Mouse (Mus musculus): Measurements from ENCODE around the gene Ankrd2.
"Not testable (repeated sequence)": the region's sequence is repeated elsewhere in the genome, so short reads cannot be mapped to it uniquely, and the experiment has no call there.

Gene Ankrd2

DNA sequence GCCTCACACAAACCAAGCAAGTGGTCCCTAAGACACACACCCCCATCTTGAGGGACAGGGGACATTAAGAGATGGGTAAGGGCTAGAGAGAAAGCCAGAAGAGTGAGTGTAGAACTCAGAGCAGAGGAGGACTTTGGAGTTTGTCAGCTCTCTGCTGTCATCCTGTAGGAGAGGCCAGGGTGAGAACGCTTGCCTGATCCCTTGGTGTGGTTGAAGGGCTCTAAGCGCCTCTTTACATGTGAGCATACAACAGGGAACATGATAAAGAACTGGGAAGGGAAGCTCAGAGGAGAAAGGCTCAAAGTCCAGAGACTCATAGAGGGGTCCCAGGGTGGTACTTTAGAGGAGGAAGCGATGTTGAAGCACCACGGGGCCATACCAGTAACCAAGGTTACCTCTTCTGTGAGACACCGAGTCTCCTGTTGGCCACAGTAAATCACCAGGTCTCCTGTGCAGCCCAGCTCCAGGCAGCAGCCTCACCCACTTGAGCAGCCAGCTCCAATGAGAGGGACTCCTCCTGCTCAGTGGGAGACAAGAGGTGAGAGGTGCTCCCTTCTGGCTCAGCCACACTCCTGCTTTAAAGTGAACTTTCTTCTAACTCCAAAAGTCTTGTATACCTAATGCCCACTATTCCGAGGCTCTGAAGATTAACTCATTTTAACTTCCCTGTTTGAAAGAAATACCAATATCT lies 21.1 kb downstream of the Ankrd2 start:
- DNase-seq: no peak

DNA sequence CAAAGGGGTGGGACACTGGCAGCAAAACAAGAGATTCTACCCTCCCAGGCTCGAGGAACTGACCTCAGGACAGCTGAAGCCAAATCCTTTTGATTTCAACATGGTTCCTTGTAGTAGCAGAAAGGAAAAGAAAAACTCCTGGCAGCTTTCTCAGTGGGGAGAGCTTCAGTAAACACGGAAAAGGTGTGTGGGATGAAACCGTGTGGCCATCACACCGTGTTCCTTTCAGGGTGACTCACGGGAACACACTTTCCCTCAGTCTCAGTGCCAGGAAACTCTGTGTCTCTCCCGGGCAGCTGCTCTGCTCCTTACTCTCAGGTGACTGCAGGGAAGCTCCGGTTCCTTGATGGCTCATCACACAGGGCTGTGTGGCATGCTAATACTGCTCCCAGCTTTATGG lies 22.6 kb downstream of the Ankrd2 start:
- no peak for DNase-seq

DNA sequence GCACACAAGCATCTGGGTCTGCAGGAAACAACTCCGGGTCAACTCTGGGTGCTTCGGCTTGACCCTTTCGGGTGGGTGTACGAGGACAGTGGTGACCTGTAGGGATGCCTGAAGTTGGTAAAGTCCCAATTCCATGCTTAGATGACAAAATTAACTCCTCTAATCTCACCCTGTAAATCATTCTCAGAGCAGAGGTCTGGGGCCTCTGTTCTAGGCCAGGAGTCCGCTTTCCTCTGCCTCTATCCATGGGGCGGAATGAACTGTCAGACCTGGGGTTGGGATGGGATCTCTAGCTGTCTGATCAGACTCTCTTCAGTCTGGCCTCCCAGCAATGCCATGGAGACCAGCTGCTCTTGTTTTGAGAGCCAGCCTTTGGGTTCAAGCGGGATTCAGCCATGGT lies 25.6 kb downstream of the Ankrd2 start:
- no peak for DNase-seq

DNA sequence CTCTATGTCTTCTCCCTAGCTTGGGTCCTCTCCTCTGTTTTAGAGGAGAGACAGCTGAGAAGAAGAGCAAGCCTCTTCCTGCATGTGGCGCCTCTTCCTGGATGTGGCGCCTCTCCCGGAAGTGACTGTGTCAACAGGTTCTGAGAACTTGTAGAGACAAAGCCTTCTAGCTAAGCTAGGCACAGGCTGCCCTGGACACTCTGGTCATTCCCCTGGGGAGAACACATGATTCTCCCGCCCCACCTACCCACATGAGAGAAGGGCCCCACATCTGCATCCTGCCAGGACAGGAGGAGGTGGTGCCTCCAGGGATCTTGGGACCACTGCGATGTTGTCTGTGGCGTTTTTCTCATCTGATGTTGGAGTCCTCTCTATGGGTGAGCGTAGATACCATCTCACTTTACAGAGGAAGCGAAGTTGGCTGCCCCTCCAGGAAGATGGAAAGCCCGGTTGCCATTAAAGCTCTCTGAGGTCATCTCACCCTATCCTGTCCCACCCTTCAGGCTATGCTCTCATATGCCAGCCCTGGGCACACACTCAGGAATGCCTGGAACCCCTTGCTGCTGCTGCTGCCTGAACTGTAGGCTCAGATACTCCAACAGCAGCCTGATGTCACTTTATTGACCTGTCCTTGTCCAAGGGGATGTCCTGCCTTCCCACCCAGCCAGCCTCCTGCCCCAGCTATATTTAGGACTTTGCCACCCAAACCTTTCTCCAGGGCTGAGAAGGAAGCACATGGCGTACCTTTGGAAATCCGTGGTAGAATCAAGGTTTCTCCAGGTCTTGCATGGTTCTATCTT lies 32.8 kb downstream of the Ankrd2 start:
- peak; percentile 23 for DNase-seq

DNA sequence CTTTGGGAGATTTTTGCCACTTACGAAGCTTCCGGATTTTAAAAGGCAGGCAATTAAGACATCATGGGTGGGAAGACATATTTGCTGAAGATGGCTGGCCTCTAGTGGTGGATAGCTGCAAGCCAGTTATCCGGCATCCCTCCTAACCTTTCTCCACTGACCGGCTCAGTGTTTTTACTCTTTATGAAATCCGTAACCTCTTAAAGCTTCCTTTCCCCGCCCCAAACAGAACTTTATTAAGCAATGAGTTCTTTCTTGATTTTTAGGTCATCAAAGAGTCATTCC lies 33.4 kb downstream of the Ankrd2 start:
- DNase-seq: no peak

DNA sequence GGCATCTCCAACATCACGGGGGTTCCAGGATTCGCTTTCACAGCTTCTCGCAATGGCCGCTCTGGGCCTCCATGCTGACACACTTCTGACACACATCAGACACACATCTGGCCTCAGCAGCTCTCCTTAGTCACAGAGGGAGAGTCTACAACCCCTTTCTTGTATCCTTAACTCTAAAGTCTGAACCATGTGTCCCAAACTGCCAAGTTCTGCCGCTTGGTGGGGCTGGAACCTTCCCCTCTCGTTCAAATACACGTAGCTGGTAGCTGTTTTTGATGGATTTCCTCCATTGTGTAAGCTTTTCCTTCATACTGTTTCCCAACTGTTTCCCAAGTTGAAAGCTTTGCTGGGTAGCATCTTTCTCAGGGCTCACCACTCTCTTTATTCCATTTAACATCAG lies 35.4 kb downstream of the Ankrd2 start:
- no peak for DNase-seq

DNA sequence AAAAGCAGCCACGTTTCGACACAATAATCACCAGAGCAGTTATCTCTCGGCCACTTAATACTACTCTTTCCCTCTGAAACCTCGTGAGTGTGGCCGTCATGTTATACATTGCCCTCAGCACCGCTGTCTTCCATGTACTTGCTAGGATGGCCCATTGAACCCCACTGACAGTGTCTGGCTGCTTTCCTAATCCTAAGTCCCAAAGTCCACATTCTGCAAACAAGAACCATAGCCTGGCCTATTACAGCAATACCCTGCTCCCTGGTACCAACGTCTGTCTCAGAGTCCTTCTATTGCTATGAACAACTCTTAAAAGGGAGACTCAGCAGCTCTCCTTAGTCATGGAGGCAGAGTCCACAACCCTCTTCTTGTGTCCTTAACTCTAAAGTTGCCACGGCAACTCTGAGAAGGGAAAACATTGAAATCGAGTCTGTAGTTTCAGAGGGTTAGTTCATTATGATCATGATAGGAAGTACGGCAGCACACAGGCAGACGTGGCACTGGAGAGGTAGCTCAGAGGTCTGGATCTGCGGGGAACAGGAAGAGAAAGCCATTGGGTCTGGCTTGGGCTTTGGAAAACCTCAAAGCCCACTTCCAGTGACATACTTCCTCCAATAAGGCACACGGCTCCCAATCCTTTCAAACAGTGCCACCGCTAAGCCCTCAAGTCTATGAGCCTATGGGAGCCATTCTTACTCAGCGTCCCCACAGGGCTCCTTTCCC lies 36.2 kb downstream of the Ankrd2 start:
- DNase-seq: no peak

DNA sequence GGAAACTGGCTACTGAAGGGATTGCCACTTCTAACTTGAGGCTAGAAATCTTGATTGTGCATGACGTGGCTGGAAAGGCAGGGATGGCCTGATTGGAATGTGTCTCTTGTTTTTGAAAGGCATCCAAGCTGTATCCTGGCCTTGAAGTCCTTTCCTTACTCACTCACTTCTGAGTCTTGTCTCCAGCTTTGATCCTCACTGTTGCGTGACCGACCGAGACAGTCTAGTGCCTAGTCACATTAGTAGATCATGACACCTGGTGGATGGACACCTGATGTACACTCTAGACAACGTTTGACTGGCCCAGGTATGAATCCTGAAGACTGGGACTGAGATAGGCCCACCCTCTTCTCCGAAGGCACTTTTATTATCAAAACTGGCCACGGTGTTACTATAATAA lies 37.0 kb downstream of the Ankrd2 start:
- no peak for DNase-seq

DNA sequence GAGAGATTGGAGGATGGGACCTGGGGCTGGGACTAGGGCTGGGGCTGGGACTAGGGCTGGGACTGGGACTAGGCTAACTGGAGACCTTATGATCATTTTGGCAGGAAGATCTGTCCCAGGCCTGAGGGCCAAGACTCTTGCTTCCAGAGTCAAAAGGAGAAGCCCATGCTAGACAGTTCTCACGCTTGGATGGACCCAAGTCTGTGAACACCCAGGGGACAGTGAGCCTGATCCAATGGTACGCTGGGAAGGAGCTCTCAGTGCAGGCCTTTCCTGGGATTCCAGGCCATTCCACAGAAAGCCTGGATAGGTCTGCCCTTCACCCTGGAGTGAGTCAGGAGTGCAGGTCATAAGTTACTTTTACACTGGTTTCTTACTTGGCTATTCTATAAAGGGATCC lies 39.3 kb downstream of the Ankrd2 start:
- DNase-seq: no peak

DNA sequence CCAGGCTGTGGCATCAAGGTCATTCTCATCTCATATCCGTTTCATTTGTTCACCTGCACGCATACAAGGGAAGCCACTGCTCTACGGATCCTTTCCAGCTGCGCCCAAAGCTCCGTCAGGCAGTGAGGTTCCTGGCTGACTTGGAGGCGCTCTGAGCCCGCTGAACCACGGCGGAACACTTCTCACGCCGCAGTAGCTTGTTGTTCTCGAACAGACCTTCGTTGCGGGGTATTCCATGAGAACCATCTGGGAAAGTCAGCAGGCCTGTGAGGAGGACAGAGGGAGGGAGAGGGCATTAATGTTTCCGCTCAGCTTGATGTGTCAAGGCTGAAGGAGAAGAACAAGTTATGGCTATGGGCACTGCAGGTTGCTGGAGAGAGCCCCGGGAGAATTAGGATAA lies 40.2 kb downstream of the Ankrd2 start:
- no peak for DNase-seq

DNA sequence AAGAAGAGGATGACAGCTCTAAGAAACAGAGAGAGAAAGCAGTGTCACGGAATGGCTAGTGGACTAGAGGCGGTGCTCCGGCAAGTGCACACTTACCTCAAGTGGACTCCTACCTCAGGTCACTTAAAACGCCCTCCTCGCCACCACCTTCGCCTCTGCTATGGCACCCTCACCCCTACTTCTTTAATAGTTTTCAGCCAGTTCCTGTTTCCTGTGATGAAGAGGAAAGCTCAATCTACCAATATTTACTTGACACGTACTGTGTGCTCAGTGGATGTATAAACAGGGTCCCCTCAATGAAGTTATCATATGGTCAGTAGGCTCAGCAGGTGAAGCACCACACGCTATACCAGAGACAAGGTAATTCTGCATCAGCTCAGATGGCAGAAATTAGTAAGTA lies 42.8 kb downstream of the Ankrd2 start:
- no peak for DNase-seq

DNA sequence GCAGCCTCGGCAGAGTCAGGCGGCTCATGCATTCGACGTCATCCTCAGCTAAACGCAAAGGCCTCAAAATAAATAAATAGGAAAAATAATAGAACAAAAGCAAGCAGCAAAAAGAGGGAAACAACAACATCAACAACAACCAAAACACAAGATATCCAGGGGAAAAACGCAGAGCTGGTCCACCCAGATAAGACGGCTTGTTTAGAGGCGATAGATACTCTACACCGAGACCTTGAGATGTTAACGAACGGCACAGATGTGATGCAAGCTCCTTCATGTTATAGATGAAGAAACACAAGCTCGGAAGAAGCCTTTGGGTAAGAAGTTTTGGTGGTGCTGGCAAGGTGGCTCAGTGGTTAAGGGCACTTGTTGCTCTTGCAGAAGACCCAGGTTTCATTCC lies 43.2 kb downstream of the Ankrd2 start:
- DNase-seq: no peak

DNA sequence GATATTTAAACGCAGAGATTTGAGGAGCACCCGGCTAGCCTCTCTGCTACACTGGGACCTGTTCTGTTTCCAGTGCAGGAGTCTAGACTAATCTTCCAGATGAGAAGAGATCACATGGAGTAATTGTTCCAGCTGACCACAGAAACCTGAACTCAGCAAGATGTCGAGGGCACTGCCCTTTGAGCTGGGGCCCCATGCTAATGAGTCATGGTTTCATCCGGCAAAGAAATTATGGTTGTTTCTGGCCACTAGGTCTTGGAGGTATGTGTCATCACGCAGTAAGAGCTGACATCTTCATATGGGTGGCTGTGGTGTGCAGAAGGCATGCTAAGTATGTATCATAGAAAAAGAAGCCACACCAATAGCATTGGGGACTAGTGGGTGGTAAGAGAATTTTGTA lies 44.1 kb downstream of the Ankrd2 start:
- DNase-seq: no peak

DNA sequence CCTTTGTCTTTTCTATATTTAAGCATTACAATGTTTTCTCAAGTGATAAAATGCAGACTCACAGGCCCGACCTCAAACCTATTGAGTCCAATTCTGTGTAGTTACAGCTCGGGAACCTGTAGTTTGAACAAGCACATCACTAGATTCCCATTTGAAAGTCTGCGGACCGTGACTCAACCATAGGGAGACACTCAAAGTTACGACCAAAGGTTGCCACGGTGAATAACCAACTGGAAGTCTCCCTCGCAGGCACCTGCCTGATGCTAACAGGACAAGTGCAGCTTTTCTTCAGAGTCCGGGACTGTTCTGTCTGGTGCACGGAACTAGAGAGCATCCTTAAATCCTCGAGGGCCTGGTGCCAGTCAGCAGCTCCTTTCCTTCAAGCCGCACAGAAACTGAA lies 44.7 kb downstream of the Ankrd2 start:
- no peak for DNase-seq

DNA sequence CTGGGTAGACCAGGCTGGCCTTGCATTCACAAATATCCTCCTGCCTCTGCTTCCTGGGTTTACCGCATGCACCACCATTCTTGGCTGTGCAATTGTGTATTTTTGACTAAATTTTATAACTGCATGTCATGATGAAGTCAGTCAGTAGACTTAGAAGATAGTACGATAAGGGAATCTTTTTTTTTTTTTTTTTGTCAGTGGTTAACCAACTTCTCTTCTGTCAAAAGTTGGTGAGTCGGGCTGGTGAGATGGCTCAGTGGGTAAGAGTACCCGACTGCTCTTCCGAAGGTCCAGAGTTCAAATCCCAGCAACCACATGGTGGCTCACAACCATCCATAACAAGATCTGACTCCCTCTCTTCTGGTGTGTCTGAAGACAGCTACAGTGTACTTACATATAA lies 45.8 kb downstream of the Ankrd2 start:
- DNase-seq: not testable (repeated sequence)

DNA sequence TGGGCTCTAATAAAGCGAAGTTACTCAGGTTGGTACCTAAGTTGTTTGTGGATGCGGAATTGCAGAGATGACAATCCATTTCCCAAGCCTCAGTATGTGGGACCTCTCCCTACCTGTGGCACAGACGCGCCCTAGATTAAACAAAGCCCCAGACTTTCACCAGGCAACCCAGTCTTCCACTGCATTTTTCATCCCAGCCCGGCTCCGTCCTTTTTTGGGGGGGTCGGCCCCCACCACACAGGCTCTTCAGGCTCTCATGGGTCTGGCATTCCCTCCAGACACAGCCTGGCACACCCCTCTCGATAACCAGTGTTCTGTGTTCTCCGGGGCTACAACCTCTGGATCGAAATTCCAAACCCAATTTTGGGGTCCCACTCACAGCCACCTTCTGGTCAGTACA lies 49.9 kb downstream of the Ankrd2 start:
- DNase-seq: no peak

DNA sequence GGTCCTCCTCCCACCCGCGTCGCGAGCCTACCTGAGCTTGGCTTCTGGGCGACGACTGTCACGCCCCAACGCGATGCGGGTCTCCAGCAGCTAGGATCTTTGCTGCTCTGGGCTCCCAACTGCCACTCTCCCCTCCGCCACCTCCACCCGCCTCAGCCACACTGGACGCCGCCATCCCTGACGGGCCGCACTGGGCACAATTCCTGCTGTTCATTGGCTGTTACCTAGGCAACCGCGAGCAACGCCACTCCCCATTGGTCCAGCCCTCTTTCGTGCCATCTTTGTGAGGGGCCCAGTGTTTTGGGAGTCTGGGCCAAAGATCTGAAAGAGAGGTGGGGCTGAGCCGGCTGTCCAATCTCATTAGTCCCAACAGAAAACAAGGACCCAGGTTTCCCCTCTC lies 50.4 kb downstream of the Ankrd2 start, which contains the start of gene Morn4:
Morn4 (minus strand) TSS at position 192 of the 400 bp plus-strand sequence.
- peak; percentile 62 for DNase-seq

DNA sequence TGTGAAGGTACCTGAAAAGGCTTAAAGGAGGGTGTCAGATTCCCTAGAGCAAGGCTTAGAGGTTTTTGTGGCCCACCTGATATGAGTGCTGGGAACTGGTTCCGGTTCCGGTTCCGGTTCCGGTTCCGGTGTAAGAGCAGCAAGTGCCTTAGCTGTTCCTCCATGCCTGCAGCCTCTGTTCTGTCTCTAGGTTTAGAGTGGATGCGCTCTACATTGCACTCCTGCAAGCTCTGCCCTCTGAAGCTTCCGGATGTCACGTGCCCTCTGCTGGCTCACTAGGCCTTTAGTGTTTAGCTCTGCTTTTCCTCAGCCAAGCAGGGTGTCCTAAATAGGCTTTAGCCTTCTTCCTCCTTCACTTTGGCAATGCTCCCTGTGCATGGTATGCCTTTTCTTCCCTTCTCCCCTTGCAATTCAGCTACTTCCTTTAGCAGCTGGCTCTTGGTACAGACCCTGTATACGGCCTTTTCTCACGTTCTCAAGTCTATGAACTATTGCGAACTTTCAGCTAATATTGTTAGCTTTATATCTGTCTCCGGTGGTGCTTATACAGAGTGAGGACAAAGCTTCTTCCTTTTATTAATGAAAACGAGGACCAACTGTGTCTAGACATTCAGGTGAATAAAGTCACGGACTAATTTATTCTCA lies 53.4 kb downstream of the Ankrd2 start:
- peak; percentile 81 for DNase-seq

DNA sequence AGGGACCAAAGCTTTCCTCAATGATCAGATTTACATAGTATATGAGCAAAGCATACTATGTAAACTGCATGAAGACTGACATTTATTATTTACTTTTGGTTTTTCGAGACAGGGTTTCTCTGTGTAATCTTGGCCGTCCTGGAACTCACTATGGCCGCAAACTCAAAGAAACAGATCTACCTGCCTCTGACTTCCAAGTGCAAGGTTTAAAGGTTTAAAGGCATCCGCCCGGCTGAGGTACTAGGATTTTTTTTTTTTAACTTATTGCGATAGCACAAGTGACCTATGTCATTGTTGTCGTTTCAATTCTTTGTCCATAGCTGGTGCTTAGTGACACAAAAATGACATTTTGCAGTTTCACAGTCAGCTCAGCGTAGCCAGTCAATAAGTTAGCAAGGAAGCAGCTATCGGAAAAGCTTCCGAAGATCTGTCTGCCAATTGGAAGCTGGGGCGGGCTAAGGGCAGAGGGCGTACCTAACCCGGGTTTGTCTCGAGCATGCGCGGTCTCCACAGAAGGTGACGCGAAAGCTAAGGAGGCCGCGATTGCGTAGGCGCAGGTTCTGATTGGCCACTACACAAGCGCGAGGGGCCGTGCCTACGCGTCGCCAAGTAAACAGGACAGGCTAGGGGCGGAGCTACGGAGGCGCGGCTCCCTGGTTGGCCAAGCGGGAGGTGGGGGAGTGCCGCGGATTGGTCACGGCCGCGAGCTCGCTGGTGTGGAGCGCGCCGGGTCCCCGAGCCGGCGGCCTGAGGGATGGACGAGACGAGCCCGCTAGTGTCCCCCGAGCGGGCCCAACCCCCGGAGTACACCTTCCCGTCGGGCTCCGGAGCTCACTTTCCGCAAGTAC lies 54.2 kb downstream of the Ankrd2 start, which contains the start of gene Pi4k2a:
Pi4k2a (plus strand) TSS at position 723 of the 848 bp plus-strand sequence.
- peak; percentile 98 for DNase-seq

DNA sequence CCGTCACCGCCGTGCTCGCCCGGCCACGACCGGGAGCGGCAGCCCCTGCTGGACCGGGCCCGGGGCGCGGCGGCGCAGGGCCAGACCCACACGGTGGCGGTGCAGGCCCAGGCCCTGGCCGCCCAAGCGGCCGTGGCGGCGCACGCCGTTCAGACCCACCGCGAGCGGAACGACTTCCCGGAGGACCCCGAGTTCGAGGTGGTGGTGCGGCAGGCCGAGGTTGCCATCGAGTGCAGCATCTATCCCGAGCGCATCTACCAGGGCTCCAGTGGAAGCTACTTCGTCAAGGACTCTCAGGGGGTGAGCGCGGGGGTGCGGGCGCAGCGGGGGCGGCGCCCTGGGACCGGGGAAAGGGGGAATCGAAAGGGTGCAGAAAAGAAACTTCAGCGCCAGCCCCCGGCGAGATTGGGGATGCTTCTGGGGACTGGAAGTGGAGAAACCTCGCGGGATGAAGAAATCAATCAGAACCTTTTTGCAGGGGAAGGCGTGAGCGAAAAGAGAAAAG lies 54.9 kb downstream of the Ankrd2 start:
- peak; percentile 67 for DNase-seq

Data from thymus, postnatal 4 days (tissue).